Mouse (Mus musculus): ENCODE data around the gene Gm45062.

The Gm45062 gene

GRCm38 (mm10) chr6:8416802-8417569, 157.7 kb downstream of the Gm45062 start:
- CTCF ChIA-PET: interaction anchor here (0.6 kb wide), 1 partner anchor 46 kb away, joined by 4 read pairs; no protein-coding TSS in a partner anchor

DNA sequence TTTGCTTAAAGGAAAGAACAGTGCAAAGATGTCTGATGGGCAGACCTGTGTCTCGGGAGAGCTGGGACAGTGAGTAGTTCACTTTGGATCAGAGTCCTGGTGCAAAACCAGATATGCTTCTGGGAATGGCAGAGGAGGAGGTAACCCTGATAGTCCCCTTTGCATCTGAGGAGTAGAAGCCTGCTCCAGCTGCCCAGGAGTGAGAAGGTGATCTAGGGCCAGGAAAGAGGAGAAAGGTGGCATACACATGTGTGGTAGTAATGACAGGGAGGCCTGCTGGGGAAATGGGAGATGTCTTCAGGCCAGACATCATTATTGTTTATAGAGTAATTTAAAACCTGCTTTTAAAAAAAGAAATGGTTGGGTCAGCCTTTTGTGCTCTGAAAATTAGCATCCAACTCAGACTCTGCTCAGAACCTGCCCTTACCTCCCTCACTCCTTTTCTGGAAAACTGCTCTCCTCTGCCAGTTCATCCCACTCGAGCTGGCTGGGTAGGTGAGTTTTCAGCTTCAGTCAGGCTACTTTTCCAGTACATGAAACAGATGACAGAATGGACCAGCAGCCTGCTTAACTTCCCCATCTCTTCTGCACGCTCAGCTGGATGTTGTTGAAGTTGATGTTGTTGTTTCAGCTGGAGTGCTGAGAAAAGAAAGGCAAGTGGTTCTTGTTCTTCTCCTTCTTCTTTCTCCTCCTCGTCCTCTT, 160.4 kb downstream of the Gm45062 start:
- CTCF ChIA-PET: no interaction called here

DNA sequence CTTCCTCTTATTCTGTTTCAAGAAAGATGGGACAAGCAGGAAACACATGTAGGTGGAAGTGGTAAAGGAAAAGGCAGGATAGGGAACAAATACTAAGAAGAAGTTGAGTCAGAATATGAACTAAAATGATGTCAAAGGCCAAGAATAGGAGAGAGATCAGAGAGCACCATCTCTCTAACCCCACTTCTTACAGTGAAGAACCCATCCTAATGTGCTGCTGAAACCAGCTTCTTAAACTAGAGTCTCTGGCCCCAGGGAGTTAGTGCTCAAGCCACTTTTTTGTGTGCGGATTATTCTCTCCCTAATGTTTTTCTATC, 160.9 kb downstream of the Gm45062 start:
- CTCF ChIA-PET: no interaction called here

GRCm38 (mm10) chr6:8421421-8421820, 162.2 kb downstream of the Gm45062 start:
- CTCF ChIA-PET: no interaction called here

DNA sequence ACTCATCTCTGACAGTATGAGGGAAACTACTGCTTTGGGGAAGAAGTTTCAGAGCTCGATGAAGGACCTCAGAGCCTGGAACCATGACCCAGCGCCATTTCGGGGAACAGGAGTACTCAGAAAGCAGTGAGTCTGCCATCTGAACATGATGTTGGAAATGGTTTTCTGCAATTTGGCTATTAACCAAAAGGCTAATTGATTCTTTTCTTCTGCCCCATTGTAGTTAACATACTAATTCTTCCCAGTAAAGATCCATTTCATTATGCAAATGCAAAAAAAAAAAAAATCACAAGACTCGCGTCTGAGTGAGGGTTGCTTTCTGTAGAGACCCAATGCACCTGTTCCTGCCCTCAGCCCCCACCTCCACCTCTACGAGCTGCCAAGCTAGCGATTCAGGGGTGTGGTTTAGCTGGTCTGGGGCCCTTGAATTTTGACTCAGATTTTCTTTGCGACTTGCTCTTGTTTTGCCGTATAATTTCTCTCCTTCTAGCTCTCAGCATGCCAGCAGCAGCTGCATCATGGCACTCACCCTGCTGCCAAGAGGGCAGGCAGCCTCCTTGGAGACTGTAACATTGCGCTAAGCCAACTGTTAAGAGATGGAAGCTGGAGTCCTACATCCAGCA, 162.8 kb downstream of the Gm45062 start:
- CTCF ChIA-PET: no interaction called here

GRCm38 (mm10) chr6:8423142-8423541, 163.9 kb downstream of the Gm45062 start:
- CTCF ChIA-PET: interaction anchor here (1.1 kb wide), 1 partner anchor 16 kb away, joined by 3 read pairs; no protein-coding TSS in a partner anchor

- CTCF ChIA-PET: interaction anchor here (0.6 kb wide), 1 partner anchor 120 kb away, joined by 4 read pairs; no protein-coding TSS in a partner anchor
Measured at GRCm38 (mm10) chr6:8427692-8428091, 168.4 kb downstream of the Gm45062 start.

DNA sequence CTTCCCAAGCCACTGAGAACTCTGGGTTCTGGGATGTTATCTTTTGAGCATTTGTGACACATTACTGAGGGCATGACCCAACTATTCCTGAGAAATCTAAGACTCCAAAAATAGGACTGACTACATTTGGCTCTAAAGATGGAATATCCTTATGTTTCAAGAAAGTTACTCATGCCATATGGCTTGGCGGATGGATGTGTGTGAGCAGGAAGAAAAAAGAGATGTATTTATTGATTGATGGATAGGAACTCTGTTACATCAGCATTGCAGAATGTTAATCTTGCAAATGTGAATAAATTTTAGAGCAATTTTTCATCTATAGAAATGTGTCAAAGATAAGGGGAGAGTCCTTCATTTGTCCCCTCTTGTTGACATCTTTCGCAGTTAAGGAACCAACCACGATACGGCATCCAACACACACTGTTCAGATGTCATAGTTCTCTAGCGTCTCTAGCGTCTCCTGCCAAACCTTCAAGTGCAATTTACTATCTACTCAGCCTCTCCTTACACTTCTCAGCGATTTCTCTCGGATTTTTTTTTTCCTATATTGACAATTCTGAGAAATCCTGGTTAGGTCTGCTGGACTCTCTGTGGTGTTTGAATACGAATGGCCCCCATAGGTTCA, 171.5 kb downstream of the Gm45062 start:
- CTCF ChIA-PET: no interaction called here

DNA sequence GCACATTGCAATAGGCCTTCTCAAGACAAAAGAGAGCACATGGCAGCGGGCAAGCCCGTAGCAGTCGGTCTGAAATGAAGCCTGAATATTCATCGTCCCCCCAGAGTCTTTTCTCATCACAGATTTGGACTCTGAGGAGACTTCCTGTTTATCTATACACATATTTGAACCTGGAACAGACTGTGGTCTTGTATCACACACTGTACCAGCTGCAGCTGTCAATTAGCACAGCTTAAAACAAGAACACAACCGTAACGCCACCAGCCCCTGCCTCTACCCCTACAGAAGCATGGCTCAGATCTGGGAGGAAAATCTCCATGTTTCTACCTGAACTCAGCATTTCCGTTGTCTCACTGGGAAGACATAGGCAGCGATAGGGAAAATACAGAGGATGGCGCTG, 173.9 kb downstream of the Gm45062 start:
- CTCF ChIA-PET: no interaction called here

DNA sequence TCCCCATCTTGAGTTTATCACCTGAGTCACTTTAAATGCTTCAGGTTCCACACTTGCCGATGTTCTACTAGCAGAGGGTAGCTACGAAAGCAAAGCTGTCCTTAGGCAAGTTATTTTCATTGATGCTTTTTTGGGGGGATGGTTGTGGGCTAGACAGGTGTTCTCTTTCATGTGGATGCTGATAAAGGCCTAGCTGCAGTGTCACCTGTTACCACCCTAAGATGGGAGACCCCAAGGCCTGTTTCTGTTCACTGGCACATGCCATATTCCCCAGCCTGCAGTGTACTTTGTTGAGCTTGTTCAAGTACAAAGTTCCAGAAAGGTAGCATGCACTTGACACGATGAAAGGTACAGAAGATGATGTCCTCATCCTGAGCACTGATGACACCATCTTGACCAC, 178.7 kb downstream of the Gm45062 start:
- CTCF ChIA-PET: interaction anchor here (0.7 kb wide), 1 partner anchor 209 kb away, joined by 7 read pairs; no protein-coding TSS in a partner anchor

DNA sequence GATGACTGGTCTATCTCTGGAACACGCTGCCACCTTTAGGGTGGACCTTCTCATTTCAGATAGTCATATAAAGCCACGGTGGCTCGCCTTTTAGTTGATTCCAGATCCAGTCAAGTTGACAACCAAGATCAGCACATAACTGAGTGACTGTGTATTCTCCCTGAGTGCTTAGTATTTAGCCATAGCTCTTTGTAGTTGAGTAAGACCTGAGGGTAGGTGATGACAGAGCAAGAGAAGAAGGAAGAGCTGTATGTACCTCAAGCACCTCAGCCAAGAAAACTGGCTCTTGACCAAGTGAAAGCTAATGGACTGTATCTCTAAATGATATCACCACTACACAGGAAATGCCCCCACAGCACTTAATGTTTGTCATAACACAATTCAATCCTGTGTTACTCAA, 182.6 kb downstream of the Gm45062 start:
- CTCF ChIA-PET: no interaction called here

- CTCF ChIA-PET: no interaction called here
Measured at GRCm38 (mm10) chr6:8446786-8447185, 187.5 kb downstream of the Gm45062 start.

GRCm38 (mm10) chr6:8455599-8455998, 196.3 kb downstream of the Gm45062 start:
- CTCF ChIA-PET: no interaction called here

- CTCF ChIA-PET: no interaction called here
Measured at GRCm38 (mm10) chr6:8458596-8458995, 199.3 kb downstream of the Gm45062 start.

GRCm38 (mm10) chr6:8462447-8462846, 203.2 kb downstream of the Gm45062 start:
- CTCF ChIA-PET: no interaction called here

GRCm38 (mm10) chr6:8465388-8465787, 206.1 kb downstream of the Gm45062 start:
- CTCF ChIA-PET: no interaction called here

- CTCF ChIA-PET: no interaction called here
Measured at GRCm38 (mm10) chr6:8465985-8466384, 206.7 kb downstream of the Gm45062 start.

GRCm38 (mm10) chr6:8467667-8468337, 208.6 kb downstream of the Gm45062 start:
- CTCF ChIA-PET: interaction anchor here (0.5 kb wide), 1 partner anchor 10 kb away, joined by 3 read pairs; no protein-coding TSS in a partner anchor

DNA sequence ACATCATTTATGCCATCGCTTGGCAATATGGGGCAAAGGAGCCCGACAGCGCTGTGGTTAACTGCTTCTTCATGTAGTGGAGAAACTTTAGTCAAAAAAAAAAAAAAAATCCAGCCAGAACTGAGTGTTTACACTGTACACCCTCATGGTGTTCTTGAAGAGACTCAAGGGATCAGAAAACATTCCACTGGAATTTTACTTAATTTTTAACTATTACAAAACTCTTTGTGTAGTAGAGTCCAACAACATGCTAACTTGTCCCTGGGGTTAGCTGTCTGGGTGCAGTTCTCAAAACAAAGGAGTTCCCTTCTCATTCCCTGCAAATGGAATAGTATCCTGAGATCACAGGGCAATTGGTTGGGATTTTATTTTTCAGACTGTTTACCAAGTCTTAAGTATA, 210.7 kb downstream of the Gm45062 start:
- CTCF ChIA-PET: no interaction called here

DNA sequence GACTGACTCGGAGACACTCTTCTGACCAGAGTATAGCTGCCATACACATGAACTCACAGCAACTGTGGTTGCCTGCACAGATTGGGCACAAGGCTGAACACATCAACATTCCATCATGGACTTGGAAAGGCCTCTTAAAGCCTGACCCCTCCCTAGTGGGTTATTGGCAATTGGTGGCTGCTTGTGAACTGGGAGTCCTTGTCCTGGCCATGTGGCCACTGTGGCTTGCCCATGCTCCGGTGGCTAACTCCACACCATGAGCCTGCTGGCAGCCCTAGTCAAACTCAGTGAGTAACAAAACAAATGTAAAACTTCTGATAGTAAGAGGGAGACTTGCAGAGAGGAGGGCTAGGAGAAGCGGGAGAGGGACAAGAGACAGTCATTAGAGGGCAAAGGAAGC, 212.9 kb downstream of the Gm45062 start:
- CTCF ChIA-PET: no interaction called here

DNA sequence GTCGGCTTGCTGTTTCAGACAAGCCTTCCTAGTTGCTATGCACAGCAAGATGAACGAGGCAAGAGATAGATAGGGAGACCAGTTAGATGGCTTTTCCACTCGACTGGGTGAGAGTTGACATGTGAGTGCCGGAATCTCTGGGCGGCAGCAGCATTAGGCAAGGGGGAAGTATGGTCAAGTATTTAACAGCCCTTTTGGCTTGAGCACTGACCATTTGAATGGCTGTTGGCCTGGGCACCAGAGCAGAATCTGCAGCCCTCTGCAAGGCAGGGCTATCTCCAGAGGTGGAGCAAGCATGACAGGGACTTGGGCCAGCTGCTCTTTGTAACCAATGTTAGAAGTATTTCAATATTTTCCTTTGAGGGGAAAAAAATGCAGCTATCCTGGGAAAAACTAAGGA, 213.7 kb downstream of the Gm45062 start:
- CTCF ChIA-PET: no interaction called here

DNA sequence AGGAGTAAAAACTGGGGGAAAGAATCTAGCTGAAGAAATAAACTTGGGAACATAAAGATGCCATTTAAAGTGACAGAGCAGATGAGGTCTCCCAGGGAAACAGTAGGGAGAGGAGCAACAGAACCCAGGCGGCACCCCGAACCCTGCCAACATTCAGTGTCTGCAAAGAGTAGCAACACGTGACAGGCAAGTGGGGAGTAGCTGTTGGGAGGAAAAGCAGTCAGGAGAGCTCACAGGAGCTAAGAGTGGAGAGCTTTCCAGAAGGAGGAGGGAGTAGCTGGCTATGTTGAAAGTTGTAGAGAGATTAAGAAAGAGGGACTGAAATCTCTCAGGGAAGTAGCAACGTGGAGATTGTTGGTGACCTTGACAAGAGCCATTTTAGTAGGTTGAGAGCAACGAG, 214.2 kb downstream of the Gm45062 start:
- CTCF ChIA-PET: no interaction called here

Data from spleen, embryonic (tissue).